Mouse (Mus musculus) liver, embryonic 16.5 days (tissue): ENCODE data around the gene Abcc1. TPM values are rescaled to one million over a fixed set of nuclear protein-coding genes. Genes with fewer than 3 reads are reported as not detected.

Experiments
- ATAC-seq: fragments of 200-750 bp; cut with Nextera tagmentation; 2 replicates; pipeline ENCODE4 v1.8.0; 2017; ENCODE audit warnings: low read depth, mild to moderate bottlenecking, moderate number of reproducible peaks, moderate library complexity
- H3K27ac ChIP-seq: fragments of 300-500 bp; sonication (generic); 2 replicates; pipeline ENCODE4 v1.5.1; 2014; ENCODE audit warnings: mild to moderate bottlenecking, low read length
- H3K27me3 ChIP-seq: fragments of 300-500 bp; sonication (generic); 2 replicates; pipeline ENCODE4 v1.6.1; 2014; ENCODE audit warnings: low read depth, low read length, mixed read lengths; ENCODE audit not compliant: control insufficient read depth, insufficient read depth
- H3K36me3 ChIP-seq: fragments of 300-500 bp; sonication (generic); 2 replicates; pipeline ENCODE4 v1.6.1; 2014; ENCODE audit warnings: mild to moderate bottlenecking; ENCODE audit not compliant: control insufficient read depth, insufficient read depth
- H3K4me1 ChIP-seq: fragments of 300-500 bp; sonication (generic); 2 replicates; pipeline ENCODE4 v1.6.1; 2014; ENCODE audit warnings: low read depth, low read length, mixed read lengths; ENCODE audit not compliant: control insufficient read depth
- H3K4me2 ChIP-seq: fragments of 300-500 bp; sonication (generic); 2 replicates; pipeline ENCODE4 v1.6.1; 2014; ENCODE audit warnings: low read depth, low read length, mixed read lengths
- H3K4me3 ChIP-seq: fragments of 300-500 bp; sonication (generic); 2 replicates; pipeline ENCODE4 v1.5.1; 2014; ENCODE audit warnings: low read depth, mild to moderate bottlenecking, low read length
- H3K9ac ChIP-seq: fragments of 300-500 bp; sonication (generic); 2 replicates; pipeline ENCODE4 v1.6.1; 2014; ENCODE audit warnings: low read depth, low read length
- H3K9me3 ChIP-seq: fragments of 300-500 bp; sonication (generic); replicated peaks from 2 replicates; pipeline ENCODE4 v1.6.1; 2016; ENCODE audit warnings: low read length; ENCODE audit not compliant: control insufficient read depth
- WGBS: fragments of 180-500 bp; shearing (Covaris S2); extraction: QIAGEN DNeasy Blood & Tissue Kit; methylation state at CpG from one replicate; pipeline ENCODE4 v1.1.7; 2014; ENCODE audit not compliant: insufficient replicate concordance; 5-methylcytosine and 5-hydroxymethylcytosine counted together
- polyA plus RNA-seq: library from polyadenylated mRNA; unstranded; fragments of >200 nt; fragmentation: Nextera tagmentation; extraction: Ambion mirVana; gene quantifications from 2 replicates; pipeline ENCODE4 v1.2.1, GENCODE M21; 2015

The Abcc1 gene
- polyA plus RNA-seq, 1 experiment from 2014 or later, result 2.1 TPM

DNA sequence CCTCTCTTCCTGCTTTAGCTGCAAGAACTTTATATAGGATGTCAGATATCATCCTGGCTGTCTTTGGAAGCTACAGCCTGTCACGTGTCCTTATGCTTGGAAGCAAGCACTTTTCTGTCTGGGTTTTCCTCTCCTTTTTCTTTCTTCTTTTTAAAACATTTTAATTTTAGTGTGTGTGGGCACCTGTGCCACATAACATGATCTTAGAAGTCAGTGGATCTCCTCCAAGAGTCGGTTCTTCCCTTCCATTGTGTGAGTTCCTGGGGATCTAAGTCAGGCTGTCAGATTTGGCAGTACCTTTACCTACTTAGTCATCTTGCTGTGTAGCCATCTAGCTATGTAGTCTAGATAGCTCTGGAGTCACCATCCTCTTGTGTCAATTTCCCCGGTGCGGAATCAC, 37.9 kb downstream of the Abcc1 start:
- Histone ChIP-seq H3K4me2 (no peak overlapping the region), H3K9me3 (no peaks in the 10 kb centered on the region), H3K9ac (no peak overlapping the region), H3K4me1 (no peaks in the 10 kb centered on the region), H3K36me3 (no peaks in the 10 kb centered on the region), H3K27me3 (no peaks in the 10 kb centered on the region), H3K4me3 (no peak overlapping the region), H3K27ac (no peak overlapping the region)
- no peak for ATAC-seq
- WGBS, result 79% methylated on average over 4 of the region's 4 CpGs

DNA sequence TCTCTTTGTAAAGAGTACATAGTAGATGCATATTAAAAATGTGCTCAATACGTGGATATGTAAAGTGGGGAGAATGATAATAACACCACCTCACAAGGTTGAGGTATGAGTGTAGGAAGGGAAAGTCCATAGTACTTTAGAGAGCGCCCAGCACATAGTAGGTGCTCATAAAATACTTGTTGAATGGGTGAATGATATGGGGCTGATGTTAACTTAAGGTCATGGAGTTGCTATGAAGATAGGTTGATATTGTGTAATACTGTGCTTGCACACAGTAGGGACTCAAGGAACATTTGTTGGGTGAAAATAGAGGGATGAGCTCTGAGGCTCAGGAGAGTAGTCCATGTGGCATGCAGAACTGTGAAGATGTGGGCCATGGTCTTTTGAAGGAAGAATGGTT, 42.1 kb downstream of the Abcc1 start:
- ATAC-seq, result no peak
- Histone ChIP-seq H3K4me2 (no peak overlapping the region), H3K27me3 (no peaks in the 10 kb centered on the region), H3K27ac (no peak overlapping the region), H3K9me3 (no peaks in the 10 kb centered on the region), H3K4me3 (no peak overlapping the region), H3K9ac (no peak overlapping the region), H3K36me3 (no peaks in the 10 kb centered on the region; the same call in 1 of the 2 replicates), H3K4me1 (no peaks in the 10 kb centered on the region)
- 66% methylated on average over 2 of the region's 2 CpGs for WGBS

DNA sequence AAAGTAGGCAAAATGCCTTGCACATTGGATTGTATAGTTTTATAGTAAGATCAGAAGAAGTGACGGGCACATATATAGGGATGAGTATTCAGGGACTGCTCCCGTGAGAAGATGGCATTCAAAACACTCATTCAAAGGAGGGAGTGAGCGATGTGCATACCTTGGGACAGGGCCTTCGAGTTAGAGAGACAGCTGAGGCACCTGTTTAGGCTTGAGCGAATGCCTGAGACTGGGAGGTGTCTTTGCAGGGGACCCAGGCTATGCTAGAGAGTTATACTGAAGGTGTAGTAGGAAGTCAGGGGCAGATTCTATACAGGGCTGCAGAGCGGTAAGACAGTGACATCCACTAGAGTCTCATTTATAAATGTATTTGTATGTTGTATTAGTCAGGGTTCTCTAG, 44.3 kb downstream of the Abcc1 start:
- H3K27me3 ChIP-seq, result no peaks in the 10 kb centered on the region
- no peak for ATAC-seq
- WGBS, result 79% methylated on average over 6 of the region's 6 CpGs

DNA sequence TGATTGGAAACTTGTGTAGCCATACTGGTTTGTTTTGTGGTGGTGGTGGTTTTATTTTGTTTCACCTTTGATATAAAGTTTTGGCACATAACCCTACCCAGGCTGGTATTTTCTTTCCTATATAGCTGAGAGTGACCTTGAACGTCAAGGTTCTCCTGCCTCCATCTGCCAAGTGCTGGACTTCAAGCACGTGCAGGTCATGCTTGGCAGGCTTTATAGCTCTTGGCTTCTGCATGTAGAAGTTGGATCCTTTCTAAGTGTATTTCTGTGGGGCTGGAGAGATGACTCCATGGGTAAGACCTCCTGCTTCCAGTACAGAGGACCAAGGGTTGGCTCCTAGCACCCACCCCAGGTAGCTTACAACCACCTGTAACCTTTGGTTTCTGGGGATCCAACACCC, 47.8 kb downstream of the Abcc1 start:
- H3K9me3 ChIP-seq, result no peaks in the 10 kb centered on the region
- no peak overlapping the region for H3K4me2 ChIP-seq
- no peaks in the 10 kb centered on the region for H3K4me1 ChIP-seq
- H3K4me3 ChIP-seq, result no peak overlapping the region
- ATAC-seq, result no peak
- H3K27me3 ChIP-seq, result no peaks in the 10 kb centered on the region
- no peak overlapping the region for H3K27ac ChIP-seq
- no peak overlapping the region for H3K9ac ChIP-seq
- H3K36me3 ChIP-seq, result no peaks in the 10 kb centered on the region; the same call in 1 of the 2 replicates
- 77% methylated on average over 2 of the region's 2 CpGs for WGBS

More for the DNA sequence above, 44.3 kb downstream of the Abcc1 start:
- Histone ChIP-seq H3K4me1 (no peaks in the 10 kb centered on the region), H3K4me2 (no peak overlapping the region), H3K4me3 (no peak overlapping the region), H3K36me3 (no peaks in the 10 kb centered on the region; the same call in 1 of the 2 replicates), H3K9me3 (no peaks in the 10 kb centered on the region), H3K27ac (no peak overlapping the region), H3K9ac (no peak overlapping the region)

DNA sequence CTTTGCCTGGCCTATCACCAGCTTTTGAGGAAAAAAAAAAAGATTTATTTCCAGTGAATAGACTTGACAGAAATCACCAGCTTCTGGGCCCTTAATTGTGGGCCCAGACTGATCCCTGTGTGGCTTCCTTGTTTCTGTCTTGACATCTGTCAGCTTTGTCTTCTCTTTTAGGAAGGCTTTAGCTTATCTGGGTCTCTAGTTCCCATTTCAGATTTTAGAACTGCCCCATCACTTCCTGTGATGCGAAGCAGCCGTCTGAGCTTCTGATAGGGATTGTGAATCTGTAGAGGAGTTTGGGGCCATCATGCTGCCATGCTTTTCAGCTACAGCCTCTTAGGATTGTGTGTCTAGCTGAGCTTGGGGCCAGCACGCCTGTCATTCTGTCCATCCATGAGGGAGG, 48.4 kb downstream of the Abcc1 start:
- WGBS, result 40% methylated on average over 3 of the region's 3 CpGs
- no peak overlapping the region for H3K4me2 ChIP-seq
- ATAC-seq, result no peak
- H3K4me3 ChIP-seq, result no peak overlapping the region
- H3K36me3 ChIP-seq, result no peaks in the 10 kb centered on the region; the same call in 1 of the 2 replicates
- no peak overlapping the region for H3K9ac ChIP-seq
- H3K27me3 ChIP-seq, result no peaks in the 10 kb centered on the region
- H3K9me3 ChIP-seq, result no peaks in the 10 kb centered on the region
- no peaks in the 10 kb centered on the region for H3K4me1 ChIP-seq
- no peak overlapping the region for H3K27ac ChIP-seq

DNA sequence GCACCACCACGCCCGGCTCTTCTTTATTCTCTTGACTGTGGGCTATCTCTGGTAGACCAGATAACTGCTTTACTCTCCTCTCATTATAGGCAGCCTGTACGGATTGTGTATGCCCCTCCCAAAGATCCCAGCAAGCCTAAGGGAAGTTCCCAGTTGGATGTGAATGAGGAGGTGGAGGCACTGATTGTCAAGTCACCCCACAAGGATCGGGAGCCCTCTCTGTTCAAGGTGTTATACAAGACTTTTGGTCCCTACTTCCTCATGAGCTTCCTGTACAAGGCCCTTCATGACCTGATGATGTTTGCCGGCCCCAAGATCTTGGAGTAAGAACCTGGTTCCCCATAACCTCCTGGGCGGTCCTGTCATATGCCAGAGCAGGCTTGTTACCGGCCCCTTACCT, 49.3 kb downstream of the Abcc1 start:
- 65% methylated on average over 7 of the region's 7 CpGs for WGBS
- no peaks in the 10 kb centered on the region for H3K4me1 ChIP-seq
- no peaks in the 10 kb centered on the region; the same call in 1 of the 2 replicates for H3K36me3 ChIP-seq

DNA sequence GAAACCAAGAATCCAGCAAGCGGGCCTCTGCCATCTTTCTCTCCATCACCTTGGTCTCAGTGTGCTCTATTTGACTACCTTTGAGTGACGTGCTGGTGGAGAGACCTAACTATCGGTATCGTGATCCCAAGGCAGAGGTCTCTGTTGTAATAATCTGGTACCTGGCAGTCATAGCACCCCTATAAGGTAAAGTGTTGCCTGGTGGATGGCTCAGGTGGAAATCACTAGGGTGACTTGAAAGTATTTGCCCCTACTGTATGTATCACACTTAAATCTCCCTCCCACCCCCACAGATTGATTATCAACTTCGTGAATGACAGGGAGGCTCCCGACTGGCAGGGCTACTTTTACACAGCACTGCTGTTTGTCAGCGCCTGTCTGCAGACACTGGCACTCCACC, 49.8 kb downstream of the Abcc1 start:
- WGBS, result 76% methylated on average over 7 of the region's 7 CpGs
- no peak overlapping the region for H3K27ac ChIP-seq
- no peaks in the 10 kb centered on the region for H3K4me1 ChIP-seq
- no peaks in the 10 kb centered on the region; the same call in 1 of the 2 replicates for H3K36me3 ChIP-seq
- H3K9ac ChIP-seq, result no peak overlapping the region
- H3K9me3 ChIP-seq, result no peaks in the 10 kb centered on the region
- H3K4me3 ChIP-seq, result no peak overlapping the region
- no peak overlapping the region for H3K4me2 ChIP-seq
- ATAC-seq, result no peak
- H3K27me3 ChIP-seq, result no peaks in the 10 kb centered on the region

More for the DNA sequence above, 49.3 kb downstream of the Abcc1 start:
- no peaks in the 10 kb centered on the region for H3K9me3 ChIP-seq
- no peak overlapping the region for H3K4me3 ChIP-seq
- no peak overlapping the region for H3K4me2 ChIP-seq
- no peak for ATAC-seq
- no peak overlapping the region for H3K9ac ChIP-seq
- no peak overlapping the region for H3K27ac ChIP-seq
- H3K27me3 ChIP-seq, result no peaks in the 10 kb centered on the region

DNA sequence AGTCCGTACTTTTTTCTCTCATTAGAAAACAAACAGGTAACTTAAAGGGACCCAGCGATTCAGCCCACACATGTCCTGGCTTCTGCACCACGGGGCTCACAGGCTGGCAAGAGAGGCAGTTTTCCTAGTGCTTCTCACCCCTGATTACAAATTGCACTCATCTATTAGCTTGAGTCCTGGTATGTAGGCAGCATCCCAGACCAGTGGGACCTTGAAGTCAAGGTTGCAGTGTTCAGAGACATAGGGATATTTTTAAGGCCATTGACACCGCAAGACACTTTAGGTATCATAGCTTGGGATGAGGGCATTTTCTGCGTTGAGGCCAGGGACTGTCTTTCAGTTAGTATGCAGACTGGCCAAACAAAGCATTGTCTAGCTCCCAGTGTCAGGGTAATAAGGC, 51.2 kb downstream of the Abcc1 start:
- H3K27me3 ChIP-seq, result no peaks in the 10 kb centered on the region
- H3K4me2 ChIP-seq, result no peak overlapping the region
- H3K4me3 ChIP-seq, result no peak overlapping the region
- 72% methylated on average over 5 of the region's 5 CpGs for WGBS
- no peak for ATAC-seq
- H3K4me1 ChIP-seq, result no peaks in the 10 kb centered on the region
- H3K27ac ChIP-seq, result no peak overlapping the region
- no peaks in the 10 kb centered on the region; the same call in 1 of the 2 replicates for H3K36me3 ChIP-seq
- H3K9me3 ChIP-seq, result no peaks in the 10 kb centered on the region
- H3K9ac ChIP-seq, result no peak overlapping the region

DNA sequence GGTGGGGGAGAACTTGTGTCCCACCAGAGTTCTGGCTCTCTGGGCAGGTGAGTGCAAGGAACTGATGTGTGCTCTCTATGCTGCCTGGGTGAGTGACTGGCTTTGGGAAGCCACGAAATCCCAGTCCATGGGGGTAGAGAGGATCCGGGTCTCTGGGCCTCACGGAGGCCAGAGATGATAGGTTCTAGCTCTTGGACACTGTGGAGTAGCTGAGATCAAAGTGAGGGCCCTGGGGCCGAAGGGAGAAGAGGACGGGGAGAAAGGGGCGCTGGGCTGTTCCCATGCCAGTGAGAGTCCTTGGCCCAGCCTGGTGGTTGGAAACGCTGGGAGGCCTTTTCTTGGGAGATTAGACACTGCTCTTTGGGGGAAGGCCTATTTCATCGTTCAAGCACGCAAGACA, 53.8 kb downstream of the Abcc1 start:
- no peaks in the 10 kb centered on the region for H3K4me1 ChIP-seq
- H3K4me3 ChIP-seq, result no peak overlapping the region
- H3K27ac ChIP-seq, result no peak overlapping the region
- no peaks in the 10 kb centered on the region for H3K9me3 ChIP-seq
- no peak overlapping the region for H3K4me2 ChIP-seq
- 71% methylated on average over 9 of the region's 9 CpGs for WGBS
- H3K36me3 ChIP-seq, result no peaks in the 10 kb centered on the region
- no peak for ATAC-seq
- no peak overlapping the region for H3K9ac ChIP-seq
- no peaks in the 10 kb centered on the region for H3K27me3 ChIP-seq
